Mouse (Mus musculus): Measurements from ENCODE around the gene Pla2g5. TPM values are rescaled to one million over a fixed set of nuclear protein-coding genes. Genes with fewer than 3 reads are reported as not detected.
"Not testable (repeated sequence)": the region's sequence is repeated elsewhere in the genome, so short reads cannot be mapped to it uniquely, and the experiment has no call there.

Pla2g5 gene
- 10 to 100 TPM; 12.6 to 15.4 TPM for total RNA-seq (2021)
- long read RNA-seq, experiment 1, partial matches to known transcripts, result 0 of 4 reads
- long read RNA-seq, experiment 1, other reads (novel, unspliced or antisense), result 0 of 4 reads
- long read RNA-seq, experiment 2, transcript Pla2g5-203 (5 exons, 1,976 nt), result major isoform, 5 of 10 reads
- long read RNA-seq, experiment 2, partial matches to known transcripts, result 0 of 10 reads
- long read RNA-seq, experiment 2, other reads (novel, unspliced or antisense), result 4 of 10 reads

- no peak for DNase-seq
Observed at GRCm38 (mm10) chr4:138863344-138863998, at the start of gene Pla2g5. Gene Pla2g5 (minus strand): TSS chr4:138863482.

- no peak for DNase-seq
Observed at GRCm38 (mm10) chr4:138905624-138906337, 42.5 kb upstream of the Pla2g5 start.

- DNase-seq, result no peak
Observed at GRCm38 (mm10) chr4:138899361-138899760, 36.1 kb upstream of the Pla2g5 start.

- DNase-seq, result not testable (repeated sequence)
Observed at GRCm38 (mm10) chr4:138893789-138894188, 30.5 kb upstream of the Pla2g5 start.

- no peak for DNase-seq
Observed at GRCm38 (mm10) chr4:138892655-138893054, 29.4 kb upstream of the Pla2g5 start.

- DNase-seq, result no peak
Observed at GRCm38 (mm10) chr4:138889635-138890034, 26.4 kb upstream of the Pla2g5 start.

GRCm38 (mm10) chr4:138889165-138889564 lies 25.9 kb upstream of the Pla2g5 start:
- DNase-seq, result no peak

GRCm38 (mm10) chr4:138884261-138884660 lies 21.0 kb upstream of the Pla2g5 start:
- peak; percentile 86 to 90 for DNase-seq

- DNase-seq, result no peak
Observed at GRCm38 (mm10) chr4:138882179-138882578, 18.9 kb upstream of the Pla2g5 start.

GRCm38 (mm10) chr4:138880811-138881584 lies 17.7 kb upstream of the Pla2g5 start:
- DNase-seq, result peak in 1 of 2 experiments; percentile 43

GRCm38 (mm10) chr4:138879808-138880207 lies 16.5 kb upstream of the Pla2g5 start:
- no peak for DNase-seq

- DNase-seq, result no peak
Observed at GRCm38 (mm10) chr4:138878783-138879182, 15.5 kb upstream of the Pla2g5 start.

GRCm38 (mm10) chr4:138877731-138878130 lies 14.4 kb upstream of the Pla2g5 start, which contains the start of gene Pla2g2e:
Gene Pla2g2e (plus strand): TSS chr4:138877942.
- DNase-seq, result peak; percentile 57 to 58

GRCm38 (mm10) chr4:138875986-138876385 lies 12.7 kb upstream of the Pla2g5 start:
- DNase-seq, result no peak

GRCm38 (mm10) chr4:138875275-138875674 lies 12.0 kb upstream of the Pla2g5 start:
- not testable (repeated sequence) for DNase-seq

- no peak for DNase-seq
Observed at GRCm38 (mm10) chr4:138873864-138874263, 10.6 kb upstream of the Pla2g5 start, which contains the start of gene Gm13030. Gene Gm13030 (minus strand): TSS chr4:138873964.

- DNase-seq, result no peak
Observed at GRCm38 (mm10) chr4:138868666-138869065, 5.4 kb upstream of the Pla2g5 start.

- peak; percentile 76 to 80 for DNase-seq
Observed at GRCm38 (mm10) chr4:138866413-138866812, 3.1 kb upstream of the Pla2g5 start.

GRCm38 (mm10) chr4:138865991-138866390 lies 2.7 kb upstream of the Pla2g5 start:
- no peak for DNase-seq

- DNase-seq, result no peak
Observed at GRCm38 (mm10) chr4:138865092-138865491, 1.8 kb upstream of the Pla2g5 start.

GRCm38 (mm10) chr4:138859728-138860127 lies 3.6 kb downstream of the Pla2g5 start:
- DNase-seq, result peak; percentile 77 to 84

GRCm38 (mm10) chr4:138859245-138859644 lies 4.0 kb downstream of the Pla2g5 start:
- DNase-seq, result no peak
